Mouse (Mus musculus): Measurements from ENCODE around the gene Adm.
"Not testable (repeated sequence)": the region's sequence is repeated elsewhere in the genome, so short reads cannot be mapped to it uniquely, and the experiment has no call there.

Adm gene

GRCm38 (mm10) chr7:110627486-110628272 is at the start of gene Adm:
Adm (plus strand) TSS chr7:110627661.
- peak; percentile 94 for DNase-seq

DNA sequence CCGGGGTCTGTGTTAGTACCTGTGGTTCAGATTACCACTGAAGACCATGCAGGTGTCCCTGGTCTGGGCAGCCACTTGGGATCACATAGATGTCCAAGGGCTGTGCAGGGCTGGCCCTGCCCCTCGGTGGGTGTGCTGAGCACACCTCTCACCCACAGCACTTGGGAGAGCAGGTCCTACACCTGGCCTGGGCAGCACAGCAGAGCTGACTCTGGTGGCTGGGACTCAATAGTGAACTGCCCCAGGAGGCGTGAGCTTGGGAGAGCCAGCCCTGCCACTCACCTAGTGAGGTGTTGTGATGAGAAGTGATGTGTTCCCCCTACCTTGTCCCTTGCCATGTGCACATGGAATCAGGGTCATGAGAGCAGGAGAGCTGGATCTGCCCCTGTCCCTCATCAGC is 43.8 kb upstream of the Adm start:
- DNase-seq, result no peak

DNA sequence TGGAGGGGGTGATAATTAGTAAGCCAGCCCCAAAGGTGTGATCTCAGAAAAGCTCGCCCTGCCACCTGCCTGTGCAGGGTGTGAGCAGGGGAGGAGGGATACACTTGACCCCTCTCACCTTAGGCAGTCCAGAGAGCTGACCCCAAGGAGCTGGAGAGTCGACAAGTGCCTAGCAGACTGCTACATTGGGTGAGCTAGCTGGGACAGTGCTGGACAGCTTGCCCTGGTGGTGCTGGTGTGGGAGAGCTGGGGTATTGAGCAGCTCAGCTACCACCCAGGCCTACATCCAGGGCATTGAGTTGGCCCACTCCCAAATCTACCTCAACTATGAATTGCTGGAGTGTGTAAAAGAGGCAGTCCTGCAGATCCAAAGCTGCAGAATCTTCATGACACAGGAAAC is 43.3 kb upstream of the Adm start:
- DNase-seq, result no peak

- DNase-seq, result no peak
These were observed 42.2 kb upstream of the Adm start for GRCm38 (mm10) chr7:110585250-110585649.

DNA sequence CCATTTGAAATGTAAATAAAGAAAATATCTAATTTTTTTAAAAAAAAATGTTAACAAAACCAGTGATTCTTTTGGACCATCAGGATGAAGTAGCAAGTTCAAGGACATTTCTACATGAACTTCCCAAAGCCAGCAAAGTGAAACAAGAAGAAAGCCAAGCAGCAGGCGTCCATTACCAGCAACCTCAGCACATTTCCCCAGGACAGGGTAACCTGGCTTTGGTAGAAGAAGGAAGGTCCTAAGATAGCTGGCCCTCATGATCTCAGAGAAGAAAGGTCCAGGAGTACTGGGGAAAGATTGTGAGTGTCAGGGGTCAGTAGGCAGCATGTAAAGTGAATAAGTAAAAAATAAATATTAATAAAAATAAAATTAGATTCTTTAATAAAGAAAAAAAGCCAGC is 39.7 kb upstream of the Adm start:
- no peak for DNase-seq

GRCm38 (mm10) chr7:110593991-110594390 is 33.5 kb upstream of the Adm start:
- DNase-seq, result not testable (repeated sequence)

DNA sequence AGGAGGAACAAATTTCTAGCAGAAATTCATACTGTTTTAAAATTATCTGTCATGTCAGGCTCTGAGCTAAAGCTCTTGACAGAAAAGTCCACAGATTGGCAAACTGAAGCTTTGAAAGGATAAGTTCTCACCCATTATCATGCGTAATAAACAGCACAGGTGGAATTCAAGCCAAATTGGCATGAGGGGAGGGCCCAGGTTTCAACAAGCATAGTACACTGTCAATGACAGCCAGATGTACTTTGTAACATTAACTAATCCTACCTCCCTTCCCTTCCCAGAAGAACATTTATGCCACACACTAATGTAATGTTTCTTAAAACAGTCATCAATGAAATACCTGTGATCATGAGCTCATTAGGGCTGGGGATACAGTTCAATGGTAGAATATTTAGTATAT is 30.3 kb upstream of the Adm start:
- no peak for DNase-seq

DNA sequence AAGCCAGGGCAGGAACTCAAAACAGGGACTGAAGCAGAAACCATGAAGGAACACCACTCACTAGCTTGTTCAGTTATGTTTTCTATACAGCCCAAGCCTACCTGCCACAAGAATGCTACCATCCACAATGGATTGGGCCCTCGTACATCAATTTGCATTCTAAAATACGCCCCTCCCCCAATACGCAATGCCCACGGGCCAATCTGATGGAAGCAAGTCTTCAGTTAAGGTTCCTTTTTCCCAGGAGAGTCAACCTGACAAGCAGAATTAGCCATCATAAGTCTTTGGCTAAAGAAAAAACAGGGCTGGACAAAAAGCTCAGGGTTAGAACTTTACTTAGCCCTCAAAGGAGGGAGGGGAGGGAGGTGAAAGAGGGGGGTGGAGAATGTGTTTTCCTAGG is 22.0 kb upstream of the Adm start:
- no peak for DNase-seq

GRCm38 (mm10) chr7:110606906-110607305 is 20.6 kb upstream of the Adm start:
- no peak for DNase-seq

DNA sequence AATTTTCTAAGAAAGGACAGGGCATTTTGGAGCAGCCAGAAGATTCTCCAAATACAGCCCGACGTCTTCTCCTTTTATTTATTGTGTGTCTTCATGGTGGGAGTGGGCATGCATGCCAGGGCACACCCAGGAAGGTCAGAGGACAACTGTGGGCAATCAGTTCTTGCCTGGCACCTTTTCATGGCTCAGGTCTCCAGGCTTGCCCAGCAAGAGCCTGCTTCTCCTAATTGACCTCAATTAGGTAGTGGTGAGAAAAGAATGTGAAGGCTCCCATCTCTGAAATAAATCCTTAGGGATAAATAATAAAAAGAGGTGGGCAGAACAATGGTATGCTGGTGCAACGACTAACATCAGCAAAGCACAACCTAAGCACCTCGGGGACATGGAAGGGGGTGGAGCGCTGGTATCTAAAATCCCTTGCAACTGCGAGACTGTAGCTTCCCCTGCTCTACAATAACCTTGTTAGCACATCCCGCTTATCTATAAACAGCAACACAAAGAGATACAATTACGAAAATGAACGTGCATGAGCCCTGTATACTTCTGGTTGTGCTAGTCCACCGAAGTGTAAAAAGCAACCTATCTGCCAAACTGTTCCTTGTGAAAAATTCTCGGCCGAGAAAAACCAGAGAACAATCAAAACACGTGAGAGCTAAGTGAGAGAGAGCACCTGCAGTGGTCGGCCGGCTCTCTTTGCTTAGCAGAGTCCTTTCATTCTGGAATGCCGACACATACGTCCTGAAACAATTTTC is 13.9 kb upstream of the Adm start:
- DNase-seq, result peak; percentile 23

GRCm38 (mm10) chr7:110614133-110615063 is 13.1 kb upstream of the Adm start, which contains the start of gene Sbf2:
Sbf2 (minus strand) TSS chr7:110614922.
- peak; percentile 92 for DNase-seq

- peak; percentile 86 for DNase-seq
These were observed 12.3 kb upstream of the Adm start for GRCm38 (mm10) chr7:110615151-110615631.

GRCm38 (mm10) chr7:110615792-110616191 is 11.7 kb upstream of the Adm start:
- peak; percentile 35 for DNase-seq

DNA sequence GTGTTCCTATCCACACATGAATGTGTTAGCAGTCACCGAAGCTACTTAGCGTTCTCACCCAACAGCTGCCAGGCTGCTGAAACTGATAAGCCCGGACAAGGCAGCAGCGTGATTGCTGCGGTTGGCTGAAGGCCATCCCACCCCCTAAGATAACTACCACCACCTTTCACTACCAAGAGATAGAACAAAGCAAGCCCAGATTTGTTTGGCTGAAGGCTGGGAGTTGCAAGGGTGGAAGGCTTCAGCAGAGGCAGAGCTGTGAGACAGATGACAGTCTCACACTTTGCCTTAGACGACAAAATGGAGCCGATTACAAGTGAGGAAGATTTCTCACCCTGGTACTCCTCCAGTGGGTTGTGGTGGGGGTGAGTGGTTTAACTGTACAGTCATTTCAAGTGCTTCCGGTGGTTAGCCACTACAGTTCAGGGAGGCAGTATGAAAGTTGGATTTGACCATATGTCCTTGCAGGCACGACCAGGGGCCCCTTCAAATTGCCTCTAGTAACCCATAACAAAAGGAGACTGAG is 8.3 kb upstream of the Adm start:
- DNase-seq, result no peak

- no peak for DNase-seq
These were observed 3.4 kb upstream of the Adm start for GRCm38 (mm10) chr7:110624067-110624466.

GRCm38 (mm10) chr7:110624961-110625360 is 2.5 kb upstream of the Adm start:
- peak; percentile 86 for DNase-seq

DNA sequence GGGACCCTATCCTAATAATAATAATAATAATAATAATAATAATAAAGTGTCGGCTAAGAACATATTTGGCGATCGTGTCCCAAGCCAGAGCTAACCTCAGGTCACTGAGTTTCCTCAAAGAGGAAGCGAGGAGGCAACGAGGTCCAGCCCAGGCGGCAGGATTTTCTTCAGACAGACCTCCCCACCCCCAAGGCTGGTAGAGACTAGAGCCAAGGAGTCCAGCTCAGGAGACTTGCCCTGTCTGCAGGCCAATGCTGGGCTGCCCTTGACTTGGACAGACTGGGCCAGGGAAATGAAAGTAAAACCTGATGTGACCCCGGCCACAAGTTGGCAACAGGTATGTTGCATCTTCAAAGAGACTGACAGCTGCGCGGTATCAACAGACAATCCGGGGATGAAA is 2.0 kb upstream of the Adm start:
- DNase-seq, result no peak

- no peak for DNase-seq
These were observed 1.0 kb upstream of the Adm start for GRCm38 (mm10) chr7:110626186-110627098.

DNA sequence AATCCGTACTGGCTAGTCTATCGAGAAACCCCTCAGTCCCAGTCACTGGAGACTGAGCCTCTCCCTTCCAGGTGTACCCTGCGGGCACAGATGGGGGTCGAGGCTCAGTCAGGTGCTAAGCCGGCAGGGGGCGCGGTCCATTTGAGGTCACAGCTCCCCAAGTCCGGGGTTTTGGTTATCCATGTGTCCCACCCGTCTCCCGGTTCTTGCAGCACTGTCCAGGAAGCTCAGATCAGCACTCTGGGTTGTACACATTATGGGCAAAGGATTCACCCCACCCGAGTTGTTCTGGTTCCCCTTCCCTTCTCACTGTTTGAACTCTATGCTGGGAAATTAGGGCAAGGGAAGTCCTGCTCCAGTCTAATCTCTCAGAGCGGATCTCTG is 370 bp upstream of the Adm start:
- no peak for DNase-seq

- DNase-seq, result no peak
These were observed 776 bp downstream of the Adm start for GRCm38 (mm10) chr7:110628273-110628600.

DNA sequence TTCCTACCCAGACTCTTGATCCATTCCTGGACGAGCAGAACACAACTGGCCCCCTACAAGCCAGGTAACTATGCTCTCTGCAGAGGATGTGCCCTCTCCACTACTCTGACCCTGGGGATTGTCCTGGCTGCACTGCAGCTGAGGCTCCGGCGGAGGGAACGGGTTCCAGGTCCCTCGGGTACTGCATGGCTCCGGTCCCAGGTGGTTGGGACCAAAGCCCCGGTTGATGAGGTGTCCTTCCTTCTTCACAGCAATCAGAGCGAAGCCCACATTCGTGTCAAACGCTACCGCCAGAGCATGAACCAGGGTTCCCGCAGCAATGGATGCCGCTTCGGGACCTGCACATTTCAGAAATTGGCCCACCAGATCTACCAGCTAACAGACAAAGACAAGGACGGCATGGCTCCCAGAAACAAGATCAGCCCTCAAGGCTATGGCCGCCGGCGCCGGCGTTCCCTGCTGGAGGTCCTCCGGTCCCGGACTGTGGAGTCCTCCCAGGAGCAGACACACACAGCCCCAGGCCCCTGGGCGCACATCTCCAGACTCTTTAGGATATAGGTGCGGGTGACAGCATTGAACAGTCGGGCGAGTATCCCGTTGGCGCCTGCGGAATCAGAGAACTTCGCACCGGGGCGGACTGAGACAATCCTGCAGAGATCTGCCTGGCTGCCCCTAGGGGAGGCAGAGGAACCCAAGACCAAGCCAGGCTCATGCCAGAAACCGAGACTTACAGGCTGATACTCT is 1.3 kb downstream of the Adm start:
- no peak for DNase-seq
